Mouse (Mus musculus) adrenal gland, adult 8-10 months (tissue): ENCODE results near the gene Spr. TPM values are rescaled to one million over a fixed set of nuclear protein-coding genes. Genes with fewer than 3 reads are reported as not detected.
A peak's percentile ranks its signal among the peaks of the same experiment; 100 is the strongest.

Experiments
- DNase-seq: peaks from one replicate; pipeline ENCODE4 v3.0.0; 2022
- total RNA-seq, 4 experiments: library from RNA; stranded (reverse); gene quantifications; 2 replicates each; pipeline ENCODE4 v1.2.4; 2022

Gene Spr
- total RNA-seq, 4 experiments from 2014 or later = 78.3 to 103 (median 84.9) TPM

DNA sequence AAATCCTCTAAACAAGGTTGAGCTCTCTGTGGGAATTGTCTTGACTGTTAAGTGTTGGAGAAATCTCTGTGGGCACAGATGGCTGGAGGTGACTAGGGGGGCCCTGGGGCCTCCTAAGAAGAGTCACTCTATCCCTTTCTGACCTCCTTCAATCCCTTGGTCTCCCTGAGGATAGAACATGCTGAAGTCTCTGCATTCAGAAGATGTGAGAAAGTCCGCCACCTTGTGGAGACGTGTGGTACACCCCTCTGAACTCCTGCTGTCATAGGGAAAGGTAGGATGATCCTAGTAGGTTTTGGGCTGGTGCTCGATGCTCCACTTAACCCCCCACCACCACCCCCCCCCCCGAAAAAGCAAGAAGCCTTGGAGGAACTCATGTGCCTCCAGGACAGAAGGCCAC, 5.9 kb downstream of the Spr start:
- DNase-seq = no peak

DNA sequence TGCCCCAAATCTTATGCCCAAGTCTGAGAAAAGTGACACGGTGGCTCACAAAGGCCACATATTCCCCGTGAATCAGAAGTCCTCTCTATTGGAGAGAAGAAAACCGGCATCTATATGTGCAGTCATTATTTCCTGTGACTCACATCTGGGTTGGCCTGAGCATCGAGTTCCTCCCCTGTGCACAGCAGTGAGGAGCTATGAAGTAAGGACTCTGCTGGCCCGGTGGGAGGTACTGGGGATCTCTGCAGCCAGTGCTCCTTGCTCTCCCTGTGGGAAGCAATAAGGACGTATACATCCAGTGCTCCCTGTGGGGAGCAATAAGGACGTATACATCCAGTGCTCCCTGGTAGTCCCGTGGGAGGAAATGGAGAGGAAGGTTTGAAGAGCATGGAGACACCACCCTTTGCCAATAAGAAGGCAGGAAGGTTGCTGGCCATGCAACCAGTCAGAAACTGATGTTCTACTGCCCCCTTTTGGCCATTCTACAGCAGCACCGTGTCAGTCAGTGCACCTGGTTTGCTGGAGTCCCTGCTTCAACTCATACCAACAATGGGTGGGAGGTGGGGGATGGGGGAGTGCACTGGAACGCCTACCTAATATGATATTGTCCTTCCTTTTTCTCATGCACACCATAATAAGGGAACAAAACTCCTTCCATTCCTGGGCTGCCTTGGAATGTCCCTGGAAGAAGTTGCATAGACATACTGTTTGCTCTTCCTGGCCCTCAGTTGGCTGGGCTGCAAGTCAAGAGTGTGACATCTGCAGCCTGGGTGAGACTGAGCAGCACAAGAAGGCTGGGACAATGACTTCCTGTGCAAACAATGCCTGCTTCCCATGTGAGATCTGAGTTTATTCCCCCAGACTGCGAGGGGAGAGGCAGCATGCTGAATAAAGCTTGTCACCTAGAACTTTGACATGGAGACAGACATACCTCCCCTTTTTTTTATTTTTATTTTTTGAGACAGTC, 19.7 kb downstream of the Spr start:
- peak; percentile 49 for DNase-seq

DNA sequence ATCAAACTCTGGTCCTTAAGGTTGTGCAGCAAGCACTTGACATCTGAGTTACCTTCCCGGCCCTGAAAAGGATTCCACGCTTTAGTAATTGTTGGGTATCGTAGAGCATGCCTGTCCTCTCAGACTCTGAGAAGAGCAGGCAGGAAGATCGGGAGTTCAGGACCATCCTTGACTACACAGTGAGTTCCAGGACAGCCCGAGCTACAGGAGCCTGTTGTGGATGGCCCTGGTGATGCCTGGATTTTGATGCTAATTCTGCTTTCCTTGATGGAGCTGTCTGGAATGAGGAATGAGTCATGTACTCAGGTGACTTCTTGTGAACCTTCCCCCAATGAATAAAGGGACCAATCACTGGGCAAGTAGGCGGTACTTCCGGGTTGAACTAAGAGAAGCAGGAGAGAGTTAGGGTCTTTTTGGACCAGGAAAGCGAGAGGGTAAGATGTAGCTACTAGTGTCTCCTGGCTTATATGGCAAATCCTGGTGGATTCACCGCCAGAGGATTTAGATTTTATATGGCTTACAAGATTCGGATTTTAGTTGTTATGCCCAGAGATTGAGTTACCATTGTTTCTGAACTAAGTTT, 32.4 kb downstream of the Spr start:
- no peak for DNase-seq

DNA sequence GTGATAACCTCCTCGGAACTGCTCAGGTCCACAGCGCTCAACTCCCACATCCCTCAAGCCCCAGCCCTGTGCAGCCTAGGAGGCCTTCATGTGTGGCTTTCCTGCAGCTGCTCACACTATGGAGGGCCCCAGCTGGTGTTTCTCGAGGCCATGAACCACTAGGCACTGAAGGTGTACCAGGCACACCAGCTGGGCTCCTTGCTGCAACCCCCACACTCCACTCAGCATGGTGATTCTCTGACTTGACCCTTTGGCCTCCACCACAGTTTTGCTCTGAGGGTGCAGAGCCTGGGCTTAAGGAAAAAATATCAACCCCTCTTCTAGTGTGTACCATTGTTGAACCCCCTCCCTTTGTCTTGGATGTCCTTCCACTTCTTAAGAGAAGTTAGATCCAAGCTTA, 34.2 kb downstream of the Spr start:
- DNase-seq = no peak

DNA sequence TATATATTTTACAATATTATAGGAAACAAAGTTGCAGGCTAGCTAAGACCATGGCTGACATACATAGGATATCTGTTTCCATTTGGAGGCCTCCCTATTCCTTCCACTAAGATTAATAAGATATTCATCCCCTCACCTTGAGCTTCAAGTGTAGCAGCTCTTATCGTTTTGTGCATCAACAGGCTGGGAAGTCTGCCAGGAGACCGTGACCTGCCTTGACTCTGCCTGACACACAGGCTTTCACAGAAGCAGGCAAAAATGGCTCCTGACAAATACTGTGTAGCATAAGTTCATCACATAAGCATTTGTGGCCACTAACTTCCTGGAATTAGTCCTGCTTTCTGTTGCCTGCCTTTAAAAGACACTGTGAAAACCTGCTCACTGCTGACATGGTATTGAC, 41.1 kb downstream of the Spr start:
- peak; percentile 84 for DNase-seq

DNA sequence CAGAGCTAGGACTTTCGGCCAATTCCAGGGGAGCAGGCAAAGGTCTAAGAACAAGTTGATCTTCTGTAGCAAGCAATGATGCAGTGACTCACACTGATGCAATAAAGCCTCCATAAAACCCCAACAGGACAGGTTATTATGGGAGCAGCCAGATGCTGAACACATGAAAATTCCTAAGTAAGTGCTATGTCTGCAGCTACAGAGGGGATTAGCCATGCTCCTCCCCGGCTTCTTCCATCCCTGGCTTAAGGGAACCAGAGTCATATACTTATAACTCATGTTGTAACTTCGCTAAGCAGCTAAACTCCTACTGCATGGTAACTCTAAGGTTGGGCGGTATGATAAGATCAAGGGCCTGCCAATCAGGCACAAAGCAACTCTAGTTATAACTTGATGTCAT, 50.1 kb downstream of the Spr start:
- DNase-seq = no peak

DNA sequence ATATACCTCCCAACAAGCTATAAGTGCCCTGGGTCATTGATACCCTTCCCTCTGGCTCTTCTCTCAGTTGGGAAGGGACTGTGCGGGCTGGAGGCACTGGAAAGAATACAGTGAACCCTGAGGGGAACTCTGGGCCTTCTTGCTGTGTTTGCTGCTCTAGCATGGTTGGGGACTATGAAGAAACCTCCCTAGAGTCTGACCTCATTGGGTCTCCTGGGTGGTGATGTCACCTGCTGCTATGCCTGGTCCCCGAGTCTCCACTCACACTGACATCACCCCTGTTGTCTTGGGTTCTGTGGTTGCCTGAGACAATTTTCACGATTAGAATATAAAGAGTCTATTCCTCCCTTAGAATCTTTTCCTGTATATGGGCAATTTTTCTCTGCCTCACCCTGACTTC, 50.9 kb downstream of the Spr start:
- no peak for DNase-seq

Other genes with a start within 250 kb of the Spr start
- gene Exoc6b, start 68.3 kb downstream of the Spr start, total RNA-seq = 10 to 100 TPM; 41.4 to 73.0 (median 56.2) TPM
- gene Emx1, start 49.7 kb upstream of the Spr start, total RNA-seq = not detected
- gene Sfxn5, start 195.7 kb upstream of the Spr start, total RNA-seq = 10 to 100 TPM; 16.2 to 27.2 (median 21.0) TPM
- gene Rab11fip5, start 236.9 kb upstream of the Spr start, total RNA-seq = 10 to 100 TPM; 41.7 to 59.0 (median 53.0) TPM